Mouse (Mus musculus) Patski (cell line): ENCODE results near the gene Pde1a. TPM values are rescaled to one million over a fixed set of nuclear protein-coding genes. Genes with fewer than 3 reads are reported as not detected.
A peak's percentile ranks its signal among the peaks of the same experiment; 100 is the strongest.

ENCODE experiments used
- ATAC-seq: fragments of 100-300 bp; one replicate; pipeline ENCODE4 v1.8.0; 2021
- CTCF ChIA-PET: fragments of 350-600 bp; sonication (Branson Sonifier 250); formaldehyde crosslinking; loops from one replicate; lab custom pipeline; 2022; ENCODE audit warnings: inconsistent platforms; lab: Charles Lee
- POLR2A ChIA-PET: fragments of 350-600 bp; sonication (Branson Sonifier 250); formaldehyde crosslinking; loops from one replicate; lab custom pipeline; 2022; ENCODE audit warnings: antibody characterized with exemption, inconsistent platforms; lab: Charles Lee
- DNase-seq: peaks from one replicate; pipeline ENCODE4 v3.0.0-alpha.2; 2011; ENCODE audit warnings: low read depth, low spot score
- H3K27me3 ChIP-seq: fragments of 371-371 bp; one replicate; pipeline ENCODE4 v1.5.1; 2021
- CTCF ChIP-seq: fragments of 100-300 bp; IDR thresholded peaks from one replicate; pipeline ENCODE4 v1.5.1; 2021
- in situ Hi-C: fragments of 300-500 bp; cut with MboI; formaldehyde crosslinking; loops from 3 replicates; pipeline ENCODE4 v1.11.1; 2018; ENCODE audit warnings: low pct_unique_long_range_greater_than_20kb, mixed read lengths
- polyA plus RNA-seq: library from polyadenylated mRNA; unstranded; gene quantifications from one replicate; pipeline ENCODE4 v1.2.3, GENCODE M21; 2021

Pde1a gene
- polyA plus RNA-seq, 1 experiment from 2014 or later = 16.8 TPM

GRCm38 (mm10) chr2:80126663-80127062 is 2.6 kb downstream of the Pde1a start:
- in situ Hi-C loops = no loop called here
- ChIA-PET CTCF (interaction anchor here (1.5 kb wide), 1 partner anchor 13 kb away, joined by 3 read pairs; no protein-coding TSS in a partner anchor), POLR2A (interaction anchor here (0.7 kb wide), 1 partner anchor 94 kb away, joined by 3 read pairs; no protein-coding TSS in a partner anchor)
- no peak for TF ChIP-seq CTCF
- H3K27me3 ChIP-seq = no peaks in the 10 kb centered on the region
- DNase-seq (no peak), ATAC-seq (peak; percentile 88)

- no peaks in the 10 kb centered on the region for H3K27me3 ChIP-seq
- TF ChIP-seq CTCF = no peak
- in situ Hi-C loops = no loop called here
- ATAC-seq = peak; percentile 26
- no peak for DNase-seq
- POLR2A ChIA-PET = interaction anchor here (0.5 kb wide), 1 partner anchor 84 kb away, joined by 3 read pairs; no protein-coding TSS in a partner anchor
- CTCF ChIA-PET = interaction anchor here (1.2 kb wide), 1 partner anchor 25 kb away, joined by 3 read pairs; no protein-coding TSS in a partner anchor
These were observed 42.4 kb downstream of the Pde1a start for GRCm38 (mm10) chr2:80086891-80087290.

DNA sequence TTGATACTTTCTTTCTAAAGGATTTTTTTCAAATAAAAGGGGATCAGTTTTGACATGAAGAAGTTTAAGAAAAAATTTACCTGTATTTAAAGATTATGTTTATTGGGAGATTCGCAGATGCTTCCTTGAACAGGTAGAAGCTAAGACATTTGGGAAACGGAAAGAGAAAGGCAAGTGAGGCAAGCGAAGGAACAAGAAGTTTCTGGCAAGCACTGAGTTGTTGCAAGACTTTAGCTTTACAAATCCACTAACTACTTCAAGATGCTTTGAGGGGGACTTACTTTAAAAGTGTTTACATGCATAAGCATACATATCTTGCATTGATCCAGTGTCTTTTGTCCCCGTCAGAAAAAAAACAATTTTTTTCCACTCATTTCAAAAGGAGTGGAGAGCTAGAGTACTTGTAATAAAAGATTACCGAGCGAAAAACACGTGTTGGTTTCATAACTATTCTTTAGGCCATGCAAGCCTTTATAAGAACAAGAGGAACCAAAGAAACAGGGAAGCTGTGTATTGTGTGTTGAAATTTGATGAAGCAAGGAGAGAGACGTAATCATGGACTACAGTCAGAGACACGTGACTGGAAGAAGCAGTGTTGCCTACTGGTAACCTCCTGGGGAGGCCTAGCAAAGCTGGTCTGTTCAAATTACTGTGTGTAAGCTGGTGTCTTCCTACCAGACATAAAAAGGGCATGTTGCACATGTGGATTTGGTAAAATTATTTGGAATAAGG is 49.0 kb downstream of the Pde1a start:
- no peak for TF ChIP-seq CTCF
- in situ Hi-C loops = no loop called here
- CTCF ChIA-PET = interaction anchor here (1.6 kb wide), 1 partner anchor 12 kb away, joined by 3 read pairs; no protein-coding TSS in a partner anchor

GRCm38 (mm10) chr2:80079618-80080017 is 49.6 kb downstream of the Pde1a start:
- POLR2A ChIA-PET = no interaction called here
- in situ Hi-C loops = no loop called here
- no peaks in the 10 kb centered on the region for H3K27me3 ChIP-seq
- ATAC-seq = no peak
- no peak for TF ChIP-seq CTCF
- DNase-seq = no peak
- CTCF ChIA-PET = no interaction called here

More for the DNA sequence above, 49.0 kb downstream of the Pde1a start:
- POLR2A ChIA-PET = no interaction called here
- DNase-seq (no peak), ATAC-seq (no peak)
- no peaks in the 10 kb centered on the region for H3K27me3 ChIP-seq

DNA sequence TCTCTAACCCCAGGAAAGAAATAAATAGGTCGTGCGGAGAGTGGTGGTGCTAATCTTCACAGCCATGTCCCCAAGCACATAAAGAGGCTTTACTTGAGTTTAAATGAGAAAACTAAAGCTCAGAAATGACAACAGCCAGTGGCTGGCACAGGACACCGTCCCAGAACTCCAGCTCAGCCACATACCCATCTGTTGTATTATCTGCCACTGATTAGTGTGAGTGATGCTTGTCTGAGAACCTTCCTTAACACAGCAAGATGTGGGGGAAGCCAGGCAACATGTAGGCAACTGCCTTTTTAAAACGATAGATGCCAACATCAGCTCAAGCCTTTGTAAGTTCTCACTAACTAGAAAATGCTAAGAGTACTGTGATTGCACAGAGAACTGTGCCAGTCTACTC is 52.9 kb downstream of the Pde1a start:
- DNase-seq (no peak), ATAC-seq (no peak)
- H3K27me3 ChIP-seq = no peaks in the 10 kb centered on the region
- TF ChIP-seq CTCF = no peak
- ChIA-PET POLR2A (no interaction called here), CTCF (no interaction called here)
- in situ Hi-C loops = no loop called here

DNA sequence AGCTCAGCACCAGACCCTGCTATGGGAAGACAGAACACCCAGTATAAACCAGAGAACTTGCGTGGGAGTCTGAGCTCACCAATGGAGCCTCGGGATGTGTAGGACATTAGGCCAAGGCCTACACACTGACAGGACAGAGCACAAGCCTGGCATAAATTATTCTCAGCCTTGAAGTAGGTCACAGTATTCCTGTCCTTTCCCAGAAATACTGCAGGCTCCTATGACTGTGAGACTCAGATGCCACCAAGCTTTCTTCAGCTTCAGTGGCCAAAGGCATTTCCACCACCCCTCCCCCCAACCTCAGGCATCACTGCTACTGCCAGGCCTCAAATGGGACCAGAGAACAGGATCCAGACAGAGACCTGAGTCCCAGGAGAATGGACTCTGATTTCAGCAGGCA is 54.7 kb downstream of the Pde1a start:
- CTCF ChIA-PET = no interaction called here
- H3K27me3 ChIP-seq = no peaks in the 10 kb centered on the region
- no peak for DNase-seq
- TF ChIP-seq CTCF = no peak
- ATAC-seq = no peak
- in situ Hi-C loops = no loop called here
- POLR2A ChIA-PET = no interaction called here

- DNase-seq (no peak), ATAC-seq (no peak)
- in situ Hi-C loops = no loop called here
- CTCF ChIA-PET = no interaction called here
- no peaks in the 10 kb centered on the region for H3K27me3 ChIP-seq
- TF ChIP-seq CTCF = no peak
- POLR2A ChIA-PET = no interaction called here
These were observed 55.2 kb downstream of the Pde1a start for GRCm38 (mm10) chr2:80074046-80074445.

DNA sequence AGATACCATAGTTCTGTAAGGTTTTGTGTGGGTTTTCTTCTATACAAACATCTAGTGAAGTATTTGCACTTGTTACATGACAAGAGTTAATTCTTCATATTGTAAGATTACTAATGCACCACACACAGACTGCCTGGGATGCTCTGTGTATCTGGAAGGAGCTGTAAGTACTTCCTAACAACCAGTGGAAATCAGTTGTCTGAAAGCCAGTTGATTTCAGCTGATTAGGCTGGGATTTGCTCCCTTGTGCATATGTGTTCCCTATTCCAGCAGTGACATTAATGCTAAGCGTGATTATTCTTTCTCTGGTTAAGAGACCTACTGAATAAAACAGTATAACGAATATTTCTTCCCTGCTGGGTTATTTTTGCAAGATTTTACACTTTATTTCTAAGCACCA is 55.8 kb downstream of the Pde1a start:
- in situ Hi-C loops = no loop called here
- ChIA-PET CTCF (no interaction called here), POLR2A (no interaction called here)
- H3K27me3 ChIP-seq = no peaks in the 10 kb centered on the region
- ATAC-seq = no peak
- TF ChIP-seq CTCF = no peak
- no peak for DNase-seq

- no peak for TF ChIP-seq CTCF
- POLR2A ChIA-PET = no interaction called here
- no peak for ATAC-seq
- CTCF ChIA-PET = interaction anchor here (1.3 kb wide), 1 partner anchor 20 kb away, joined by 3 read pairs; no protein-coding TSS in a partner anchor
- DNase-seq = no peak
- H3K27me3 ChIP-seq = no peaks in the 10 kb centered on the region
- in situ Hi-C loops = no loop called here
These were observed 59.5 kb downstream of the Pde1a start for GRCm38 (mm10) chr2:80069745-80070144.

GRCm38 (mm10) chr2:80066449-80066848 is 62.8 kb downstream of the Pde1a start:
- no peak for DNase-seq
- ATAC-seq = peak; percentile 78
- CTCF ChIA-PET = interaction anchor here (1.6 kb wide), 1 partner anchor 19 kb away, joined by 4 read pairs; no protein-coding TSS in a partner anchor
- H3K27me3 ChIP-seq = no peaks in the 10 kb centered on the region
- no peak for TF ChIP-seq CTCF
- in situ Hi-C loops = no loop called here
- POLR2A ChIA-PET = no interaction called here

- ATAC-seq (no peak), DNase-seq (no peak)
- TF ChIP-seq CTCF = no peak
- CTCF ChIA-PET = interaction anchor here (0.8 to 1.0 kb wide), 2 partner anchors 9 to 219 kb away, joined by 3 read pairs; no protein-coding TSS in a partner anchor
- H3K27me3 ChIP-seq = no peaks in the 10 kb centered on the region
- in situ Hi-C loops = no loop called here
- POLR2A ChIA-PET = interaction anchor here (0.8 kb wide), 1 partner anchor 17 kb away, joined by 3 read pairs; no protein-coding TSS in a partner anchor
These were observed 73.2 kb downstream of the Pde1a start for GRCm38 (mm10) chr2:80056062-80056461.
